Mouse (Mus musculus): Measurements from ENCODE around the gene Pkd1l2. TPM values are rescaled to one million over a fixed set of nuclear protein-coding genes. Genes with fewer than 3 reads are reported as not detected.
A peak's percentile ranks its signal among the peaks of the same experiment; 100 is the strongest.

Gene Pkd1l2
- polyA plus RNA-seq, 1 experiment from 2014 or later = not detected

DNA sequence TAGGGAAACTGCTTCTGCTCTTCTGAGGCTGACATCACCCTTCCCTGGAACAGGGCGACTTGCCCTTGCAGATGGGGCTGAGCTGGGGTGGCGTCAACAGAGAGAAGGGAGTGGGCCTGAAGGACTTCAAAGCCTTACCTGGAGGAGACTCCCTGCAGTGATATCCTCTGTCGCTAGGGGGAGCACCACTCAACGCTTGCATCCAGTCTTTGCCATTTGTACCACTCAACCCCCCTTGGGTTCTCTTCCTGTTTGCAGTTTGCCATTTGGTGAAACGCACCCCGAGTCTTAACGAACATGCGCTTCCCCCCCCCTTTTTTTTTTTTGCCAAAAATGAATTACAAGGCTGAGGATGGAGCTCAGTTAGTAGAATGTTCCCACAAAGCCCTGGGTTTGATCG is 25.3 kb upstream of the Pkd1l2 start:
- Histone ChIP-seq H3K4me2 (no peak overlapping the region), H3K4me3 (ENCODE audit: low read depth, low read length) (no peak overlapping the region), H3K4me1 (ENCODE audit: insufficient read depth) (no peaks in the 10 kb centered on the region), H3K9ac (no peak overlapping the region), H3K27ac (ENCODE audit: low read depth) (no peak overlapping the region), H3K36me3 (ENCODE audit: insufficient read depth) (no peaks in the 10 kb centered on the region), H3K9me3 (ENCODE audit: low read depth, low read length) (no peaks in the 10 kb centered on the region), H3K27me3 (ENCODE audit: insufficient read depth, low read length) (no peaks in the 10 kb centered on the region)
- TF ChIP-seq CTCF (IDR thresholded peaks at IDR 0.05; ENCODE audit: low read depth) = peak; percentile 89
- DNase-seq (peak; percentile 83), ATAC-seq (ENCODE audit: insufficient read depth) (peak; percentile 14; the same call in 1 of the 2 replicates)
- 17% methylated on average over 9 of the region's 9 CpGs for WGBS

DNA sequence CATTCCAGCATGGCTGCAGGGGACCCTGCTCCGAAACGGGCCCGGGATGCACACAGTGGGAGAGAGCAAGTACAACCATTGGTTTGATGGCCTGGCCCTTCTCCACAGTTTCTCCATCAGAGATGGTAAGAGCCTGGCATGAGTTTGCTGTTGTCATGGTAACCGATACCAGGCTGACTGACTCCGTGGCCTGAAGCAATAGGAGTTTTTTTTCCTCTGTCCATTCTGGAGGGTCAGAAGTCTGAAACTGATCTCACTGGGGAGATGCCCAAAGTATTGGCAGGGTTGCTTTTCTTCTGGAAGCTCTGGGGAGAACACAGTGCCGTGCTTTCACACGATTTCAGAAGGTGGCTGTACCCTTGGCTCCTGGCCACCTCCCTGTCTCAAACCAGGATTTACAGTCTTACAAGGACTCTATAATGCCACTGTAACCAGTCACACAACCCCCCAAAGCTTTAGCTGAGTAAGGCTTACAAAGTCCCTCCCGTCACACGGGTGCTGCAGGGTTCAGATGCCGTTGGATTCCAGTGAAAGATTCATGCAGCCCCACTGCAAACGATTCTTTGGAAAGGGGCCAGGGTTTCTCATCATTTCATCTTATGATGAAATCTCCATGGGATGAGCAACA is 15.4 kb upstream of the Pkd1l2 start:
- H3K27ac ChIP-seq (ENCODE audit: low read depth) = peak overlapping the region; percentile 69; the same call in 1 of the 2 replicates
- no peaks in the 10 kb centered on the region for H3K36me3 ChIP-seq (ENCODE audit: insufficient read depth)
- H3K4me3 ChIP-seq (ENCODE audit: low read depth, low read length) = no peak overlapping the region
- H3K4me2 ChIP-seq = peak overlapping the region; percentile 49
- no peak for TF ChIP-seq CTCF (IDR thresholded peaks at IDR 0.05; ENCODE audit: low read depth)
- no peaks in the 10 kb centered on the region for H3K27me3 ChIP-seq (ENCODE audit: insufficient read depth, low read length)
- DNase-seq (peak; percentile 84), ATAC-seq (ENCODE audit: insufficient read depth) (peak; percentile 75)
- H3K9ac ChIP-seq = no peak overlapping the region; the same call in 1 of the 2 replicates
- 0 out of 2 replicates have a peak, but pooled peaks cover 5% of the 10 kb centered on the region for H3K9me3 ChIP-seq (ENCODE audit: low read depth, low read length)
- WGBS = 28% methylated on average over 11 of the region's 11 CpGs
- no peaks in the 10 kb centered on the region; the same call in 1 of the 2 replicates for H3K4me1 ChIP-seq (ENCODE audit: insufficient read depth)

DNA sequence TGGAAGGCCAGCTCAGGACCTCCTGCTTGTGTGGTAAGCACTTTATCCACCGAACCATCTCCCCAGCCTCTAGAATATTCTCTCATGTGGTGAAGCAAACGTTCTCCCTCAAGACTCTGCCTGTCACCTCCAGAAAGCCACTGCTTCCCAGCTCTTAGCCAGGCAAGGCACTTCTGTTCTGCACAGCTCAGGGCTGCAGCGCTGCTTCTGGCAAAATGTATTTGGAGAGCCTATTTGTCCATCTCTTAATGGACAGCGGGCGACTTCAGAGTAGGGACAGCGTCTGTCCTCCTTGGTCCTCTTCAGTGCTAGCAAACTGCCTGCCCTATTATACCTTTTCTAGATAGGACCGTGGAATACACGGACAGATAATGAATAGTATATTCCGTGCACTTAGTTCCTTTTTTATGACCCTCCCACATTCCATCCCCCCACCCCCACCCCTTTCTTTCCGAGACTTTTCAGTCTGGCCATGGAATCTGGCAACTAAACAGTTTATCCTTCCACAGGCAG is 14.9 kb upstream of the Pkd1l2 start:
- TF ChIP-seq CTCF (IDR thresholded peaks at IDR 0.05; ENCODE audit: low read depth) = no peak
- Histone ChIP-seq H3K9ac (no peak overlapping the region), H3K36me3 (ENCODE audit: insufficient read depth) (no peaks in the 10 kb centered on the region), H3K27ac (ENCODE audit: low read depth) (peak overlapping the region; percentile 69; the same call in 1 of the 2 replicates), H3K4me3 (ENCODE audit: low read depth, low read length) (no peak overlapping the region), H3K9me3 (ENCODE audit: low read depth, low read length) (0 out of 2 replicates have a peak, but pooled peaks cover 5% of the 10 kb centered on the region), H3K4me2 (peak overlapping the region; percentile 49), H3K27me3 (ENCODE audit: insufficient read depth, low read length) (no peaks in the 10 kb centered on the region), H3K4me1 (ENCODE audit: insufficient read depth) (no peaks in the 10 kb centered on the region; the same call in 1 of the 2 replicates)
- ATAC-seq (ENCODE audit: insufficient read depth) (peak; percentile 12; the same call in 1 of the 2 replicates), DNase-seq (peak; percentile 27)
- 45% methylated on average over 10 of the region's 10 CpGs for WGBS

DNA sequence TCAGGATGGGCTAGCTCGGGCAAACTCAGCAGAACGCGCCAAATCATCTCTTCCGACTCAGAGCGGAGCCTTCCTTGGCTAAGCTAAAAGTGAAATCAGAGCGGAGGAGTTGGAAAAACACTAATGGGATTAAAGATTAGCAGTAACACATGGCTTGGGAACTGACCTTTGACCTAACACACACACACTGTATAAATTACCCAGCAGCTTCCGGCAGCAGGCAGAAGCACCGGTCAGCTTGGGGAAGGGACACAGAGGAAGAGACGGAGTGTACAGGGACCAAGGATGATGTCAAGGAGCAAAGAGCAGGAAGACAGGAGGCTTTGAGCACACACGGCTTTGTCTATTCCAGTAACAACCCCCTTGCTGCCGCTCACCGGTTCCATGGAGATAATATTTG is 13.4 kb upstream of the Pkd1l2 start, which contains the start of gene Bco1:
Gene Bco1, plus strand, starts transcription at position 208 of the 400 bp plus-strand sequence.
- Histone ChIP-seq H3K4me1 (ENCODE audit: insufficient read depth) (no peaks in the 10 kb centered on the region; the same call in 1 of the 2 replicates), H3K27me3 (ENCODE audit: insufficient read depth, low read length) (no peaks in the 10 kb centered on the region), H3K27ac (ENCODE audit: low read depth) (no peak within 1 kb of the TSS), H3K9me3 (ENCODE audit: low read depth, low read length) (0 out of 2 replicates have a peak, but pooled peaks cover 5% of the 10 kb centered on the region), H3K36me3 (ENCODE audit: insufficient read depth) (no peaks in the 10 kb centered on the region), H3K9ac (no peak within 1 kb of the TSS), H3K4me2 (no peak within 1 kb of the TSS), H3K4me3 (ENCODE audit: low read depth, low read length) (no peak within 1 kb of the TSS)
- TF ChIP-seq CTCF (IDR thresholded peaks at IDR 0.05; ENCODE audit: low read depth) = no peak
- DNase-seq = peak; percentile 15
- 45% methylated on average over 12 of the region's 12 CpGs for WGBS
- no peak for ATAC-seq (ENCODE audit: insufficient read depth)

DNA sequence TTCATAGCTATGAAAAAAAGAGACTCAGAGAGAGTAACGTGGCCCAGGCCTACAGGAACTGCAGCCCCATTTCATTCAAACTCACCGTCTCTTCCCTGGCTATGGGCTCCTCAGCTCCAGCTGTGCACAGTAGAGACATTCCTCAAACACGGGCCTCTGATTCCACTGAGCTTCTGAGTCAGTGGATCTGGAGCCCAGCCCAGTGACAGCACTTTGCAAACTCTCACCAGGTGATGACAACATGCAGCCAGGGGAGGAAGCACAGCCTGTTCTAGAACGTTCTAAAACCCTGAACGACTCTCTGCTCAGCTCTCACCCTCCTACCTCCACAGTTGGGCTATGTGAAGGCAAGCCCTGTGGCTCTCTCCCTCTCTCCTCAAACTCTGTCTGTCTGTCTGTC is 11.8 kb upstream of the Pkd1l2 start:
- DNase-seq (peak; percentile 43), ATAC-seq (ENCODE audit: insufficient read depth) (no peak)
- no peak overlapping the region for H3K4me2 ChIP-seq
- TF ChIP-seq CTCF (IDR thresholded peaks at IDR 0.05; ENCODE audit: low read depth) = no peak
- no peaks in the 10 kb centered on the region for H3K36me3 ChIP-seq (ENCODE audit: insufficient read depth)
- H3K4me3 ChIP-seq (ENCODE audit: low read depth, low read length) = no peak overlapping the region
- H3K9ac ChIP-seq = no peak overlapping the region
- 0 out of 2 replicates have a peak, but pooled peaks cover under 1% of the 10 kb centered on the region for H3K9me3 ChIP-seq (ENCODE audit: low read depth, low read length)
- no peak overlapping the region for H3K27ac ChIP-seq (ENCODE audit: low read depth)
- no peaks in the 10 kb centered on the region for H3K27me3 ChIP-seq (ENCODE audit: insufficient read depth, low read length)
- H3K4me1 ChIP-seq (ENCODE audit: insufficient read depth) = no peaks in the 10 kb centered on the region; the same call in 1 of the 2 replicates
- 34% methylated on average over 5 of the region's 5 CpGs for WGBS

DNA sequence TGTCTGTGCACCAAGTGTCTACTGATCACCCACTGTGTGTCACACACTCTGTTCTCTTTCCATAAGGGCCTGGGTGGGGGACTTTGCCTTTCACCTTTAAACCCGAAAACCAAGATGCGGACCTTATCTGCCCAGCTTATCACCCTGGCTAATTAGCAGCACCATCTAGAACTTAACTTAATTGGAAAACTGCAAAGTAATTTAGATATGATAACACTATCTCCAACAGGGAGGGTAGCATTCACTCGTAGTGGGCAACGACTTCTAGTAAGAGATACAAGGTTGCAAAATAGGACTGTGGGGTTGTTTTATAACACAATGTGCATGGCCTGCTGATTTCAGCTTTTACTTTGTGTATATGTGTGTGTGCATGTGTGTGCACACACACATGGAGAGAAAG is 7.6 kb upstream of the Pkd1l2 start:
- no peak for TF ChIP-seq CTCF (IDR thresholded peaks at IDR 0.05; ENCODE audit: low read depth)
- Histone ChIP-seq H3K27ac (ENCODE audit: low read depth) (no peak overlapping the region), H3K9ac (no peak overlapping the region), H3K9me3 (ENCODE audit: low read depth, low read length) (no peaks in the 10 kb centered on the region), H3K4me3 (ENCODE audit: low read depth, low read length) (no peak overlapping the region), H3K27me3 (ENCODE audit: insufficient read depth, low read length) (no peaks in the 10 kb centered on the region), H3K4me1 (ENCODE audit: insufficient read depth) (0 out of 2 replicates have a peak, but pooled peaks cover 7% of the 10 kb centered on the region), H3K4me2 (no peak overlapping the region), H3K36me3 (ENCODE audit: insufficient read depth) (no peaks in the 10 kb centered on the region)
- whole genome bisulfite sequencing = 71% methylated on average over 4 of the region's 4 CpGs
- no peak for DNase-seq
- no peak for ATAC-seq (ENCODE audit: insufficient read depth)

DNA sequence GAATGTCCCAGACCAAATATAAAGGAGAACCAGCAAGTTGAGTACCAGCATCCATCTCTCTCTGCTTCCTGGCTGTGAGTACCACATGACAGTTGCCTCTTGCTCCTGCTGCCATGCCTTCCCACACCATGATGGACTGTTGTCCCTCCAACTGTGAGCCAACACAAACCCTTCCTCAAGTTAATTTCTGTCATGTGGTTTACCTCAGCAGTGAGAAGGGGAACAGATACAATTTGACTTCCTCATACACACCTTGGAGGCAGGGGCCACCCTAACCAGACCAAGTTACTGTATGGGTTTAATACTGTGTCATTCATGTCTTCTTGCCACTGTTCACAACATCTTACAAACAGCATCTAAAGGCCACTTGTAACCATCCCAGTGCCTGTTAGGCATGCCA is 4.8 kb upstream of the Pkd1l2 start:
- ATAC-seq (ENCODE audit: insufficient read depth) (no peak), DNase-seq (no peak)
- H3K4me3 ChIP-seq (ENCODE audit: low read depth, low read length) = no peak overlapping the region
- no peaks in the 10 kb centered on the region for H3K27me3 ChIP-seq (ENCODE audit: insufficient read depth, low read length)
- no peaks in the 10 kb centered on the region for H3K9me3 ChIP-seq (ENCODE audit: low read depth, low read length)
- H3K4me1 ChIP-seq (ENCODE audit: insufficient read depth) = 0 out of 2 replicates have a peak, but pooled peaks cover 7% of the 10 kb centered on the region
- no peaks in the 10 kb centered on the region for H3K36me3 ChIP-seq (ENCODE audit: insufficient read depth)
- no peak for TF ChIP-seq CTCF (IDR thresholded peaks at IDR 0.05; ENCODE audit: low read depth)
- no peak overlapping the region for H3K27ac ChIP-seq (ENCODE audit: low read depth)
- no peak overlapping the region for H3K4me2 ChIP-seq
- no peak overlapping the region for H3K9ac ChIP-seq

Data from lung, embryonic 14.5 days (tissue).